Mouse (Mus musculus): Measurements from ENCODE around the gene Spata31d1c. TPM values are rescaled to one million over a fixed set of nuclear protein-coding genes. Genes with fewer than 3 reads are reported as not detected.

The Spata31d1c gene
- 97.2 TPM for polyA plus RNA-seq (2014; fragmentation: Illumina TruSeq; extraction: RNeasy Lipid Tissue Mini Kit (QIAGEN cat#74804); ENCODE audit: low read depth, low replicate concordance)

GRCm38 (mm10) chr13:65032758-65033157, at the start of gene Spata31d1c:
TSS of gene Spata31d1c (plus strand) at chr13:65033058.

GRCm38 (mm10) chr13:65052660-65053059, 19.8 kb downstream of the Spata31d1c start, which contains the start of gene Prss47:
TSS of gene Prss47 (minus strand) at chr13:65052760.

Other genes starting within 250 kb of the Spata31d1c start
- 0.24 TPM for gene Cntnap3, start 129.1 kb upstream of the Spata31d1c start, polyA plus RNA-seq (2014; fragmentation: Illumina TruSeq; extraction: RNeasy Lipid Tissue Mini Kit (QIAGEN cat#74804); ENCODE audit: low read depth, low replicate concordance)
- gene Spata31, start 115.7 kb upstream of the Spata31d1c start, polyA plus RNA-seq (2014; fragmentation: Illumina TruSeq; extraction: RNeasy Lipid Tissue Mini Kit (QIAGEN cat#74804); ENCODE audit: low read depth, low replicate concordance), result 410 TPM
- 20.3 TPM for gene Prss47, start 19.7 kb downstream of the Spata31d1c start, polyA plus RNA-seq (2014; fragmentation: Illumina TruSeq; extraction: RNeasy Lipid Tissue Mini Kit (QIAGEN cat#74804); ENCODE audit: low read depth, low replicate concordance)
- 12.6 TPM for gene Mfsd14b, start 79.9 kb downstream of the Spata31d1c start, polyA plus RNA-seq (2014; fragmentation: Illumina TruSeq; extraction: RNeasy Lipid Tissue Mini Kit (QIAGEN cat#74804); ENCODE audit: low read depth, low replicate concordance)
- gene Olfr465-ps1, start 105.0 kb downstream of the Spata31d1c start, polyA plus RNA-seq (2014; fragmentation: Illumina TruSeq; extraction: RNeasy Lipid Tissue Mini Kit (QIAGEN cat#74804); ENCODE audit: low read depth, low replicate concordance), result not detected
- gene Olfr466, start 117.2 kb downstream of the Spata31d1c start, polyA plus RNA-seq (2014; fragmentation: Illumina TruSeq; extraction: RNeasy Lipid Tissue Mini Kit (QIAGEN cat#74804); ENCODE audit: low read depth, low replicate concordance), result not detected
- 4.2 TPM for gene Nlrp4f, start 172.9 kb downstream of the Spata31d1c start, polyA plus RNA-seq (2014; fragmentation: Illumina TruSeq; extraction: RNeasy Lipid Tissue Mini Kit (QIAGEN cat#74804); ENCODE audit: low read depth, low replicate concordance)
- 1.7 TPM for gene Gm10775, start 226.5 kb downstream of the Spata31d1c start, polyA plus RNA-seq (2014; fragmentation: Illumina TruSeq; extraction: RNeasy Lipid Tissue Mini Kit (QIAGEN cat#74804); ENCODE audit: low read depth, low replicate concordance)
- gene Zfp369, start 245.8 kb downstream of the Spata31d1c start, polyA plus RNA-seq (2014; fragmentation: Illumina TruSeq; extraction: RNeasy Lipid Tissue Mini Kit (QIAGEN cat#74804); ENCODE audit: low read depth, low replicate concordance), result 8.1 TPM

All from testis, adult 10 weeks (tissue).